Mouse (Mus musculus) heart, adult 2 months (tissue): ENCODE data around the gene Ccnd3.
"Not testable (repeated sequence)": the region's sequence is repeated elsewhere in the genome, so short reads cannot be mapped to it uniquely, and the experiment has no call there.

Experiments
- CTCF ChIP-seq: fragments of 200-600 bp; IDR thresholded peaks from 2 replicates; pipeline ENCODE4 v1.8.1; 2022; ENCODE audit warnings: antibody characterized with exemption, mild to moderate bottlenecking, moderate library complexity
- EP300 ChIP-seq: fragments of 200-500 bp; IDR thresholded peaks from 2 replicates; pipeline ENCODE4 v1.6.1; 2011; ENCODE audit warnings: low read depth, low read length, control low read depth; ENCODE audit not compliant: insufficient read depth
- POLR2A ChIP-seq: fragments of 200-500 bp; IDR thresholded peaks from 2 replicates; pipeline ENCODE4 v1.6.1; 2011; ENCODE audit warnings: mild to moderate bottlenecking, low read depth, low read length, control low read depth; ENCODE audit not compliant: insufficient read depth

GRCm38 (mm10) chr17:47598580-47599304 is 93.9 kb downstream of the Ccnd3 start:
- not testable (repeated sequence) for TF ChIP-seq CTCF, POLR2A, EP300
